Mouse (Mus musculus) heart, embryonic 12.5 days (tissue): Measurements from ENCODE around the gene Dysf. TPM values are rescaled to one million over a fixed set of nuclear protein-coding genes. Genes with fewer than 3 reads are reported as not detected.

ENCODE experiments used
- ATAC-seq: fragments of 200-750 bp; cut with Nextera tagmentation; 2 replicates; pipeline ENCODE4 v1.8.0; 2017; ENCODE audit warnings: moderate TSS enrichment, moderate library complexity; ENCODE audit not compliant: insufficient number of reproducible peaks, low FRiP score
- H3K27ac ChIP-seq: fragments of 300-500 bp; sonication (generic); 2 replicates; pipeline ENCODE4 v1.5.1; 2016; ENCODE audit warnings: mild to moderate bottlenecking, moderate library complexity; ENCODE audit not compliant: poor library complexity, severe bottlenecking
- H3K27me3 ChIP-seq: fragments of 300-500 bp; sonication (generic); replicated peaks from 2 replicates; pipeline ENCODE4 v1.6.1; 2016; ENCODE audit warnings: mild to moderate bottlenecking, moderate library complexity
- H3K36me3 ChIP-seq: fragments of 300-500 bp; sonication (generic); 2 replicates; pipeline ENCODE4 v1.6.1; 2016; ENCODE audit warnings: mild to moderate bottlenecking, moderate library complexity
- H3K4me1 ChIP-seq: fragments of 300-500 bp; sonication (generic); replicated peaks from 2 replicates; pipeline ENCODE4 v1.6.1; 2016; ENCODE audit warnings: mild to moderate bottlenecking
- H3K4me2 ChIP-seq: fragments of 300-500 bp; sonication (generic); 2 replicates; pipeline ENCODE4 v1.6.1; 2016; ENCODE audit warnings: mild to moderate bottlenecking, moderate library complexity
- H3K4me3 ChIP-seq: fragments of 300-500 bp; sonication (generic); 2 replicates; pipeline ENCODE4 v1.5.1; 2016; ENCODE audit warnings: mild to moderate bottlenecking
- H3K9ac ChIP-seq: fragments of 300-500 bp; sonication (generic); 2 replicates; pipeline ENCODE4 v1.6.1; 2016; ENCODE audit warnings: mild to moderate bottlenecking, moderate library complexity
- H3K9me3 ChIP-seq: fragments of 300-500 bp; sonication (generic); replicated peaks from 2 replicates; pipeline ENCODE4 v1.6.1; 2016; ENCODE audit warnings: mild to moderate bottlenecking, moderate library complexity
- WGBS: fragments of 180-500 bp; shearing (Covaris S2); methylation state at CpG from one replicate; pipeline ENCODE4 v1.1.7; 2016; 5-methylcytosine and 5-hydroxymethylcytosine counted together
- polyA plus RNA-seq: library from polyadenylated mRNA; unstranded; fragments of >200 nt; fragmentation: Nextera tagmentation; extraction: Ambion mirVana; gene quantifications from 2 replicates; pipeline ENCODE4 v1.2.1, GENCODE M21; 2016

Gene Dysf
- polyA plus RNA-seq, 1 experiment from 2014 or later = 17.6 TPM

DNA sequence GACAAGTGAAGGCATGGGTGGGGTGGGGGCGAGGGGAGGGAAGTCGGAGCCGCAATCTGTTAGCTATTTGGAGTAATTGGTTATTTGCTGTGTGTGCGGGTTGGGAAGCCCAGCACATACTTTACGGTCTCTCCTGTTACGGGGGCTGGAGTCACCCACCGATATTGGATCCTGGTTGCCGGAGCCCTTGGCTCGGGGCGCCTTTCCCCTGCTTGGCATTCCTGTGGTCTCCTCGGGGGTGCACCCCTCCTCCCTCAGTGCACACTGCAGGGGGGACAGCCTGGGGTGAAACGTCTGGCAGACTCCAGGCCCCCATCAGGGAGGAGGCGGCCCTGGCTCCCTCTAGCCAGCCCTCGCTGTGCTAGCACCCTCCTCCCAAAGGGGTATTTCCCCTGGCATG is 159.2 kb downstream of the Dysf start:
- 0 out of 2 replicates have a peak, but pooled peaks cover 5% of the 10 kb centered on the region for H3K4me1 ChIP-seq
- H3K9ac ChIP-seq = no peak overlapping the region
- WGBS = 73% methylated on average over 14 of the region's 14 CpGs
- H3K9me3 ChIP-seq = no peaks in the 10 kb centered on the region
- no peak overlapping the region for H3K27ac ChIP-seq
- H3K4me2 ChIP-seq = no peak overlapping the region
- H3K36me3 ChIP-seq = peaks cover 26% of the 10 kb centered on the region
- ATAC-seq = no peak
- no peaks in the 10 kb centered on the region for H3K27me3 ChIP-seq
- H3K4me3 ChIP-seq = no peak overlapping the region

GRCm38 (mm10) chr6:84168571-84168970 is 160.2 kb downstream of the Dysf start:
- no peak overlapping the region for H3K27ac ChIP-seq
- H3K4me3 ChIP-seq = no peak overlapping the region
- H3K4me2 ChIP-seq = no peak overlapping the region
- H3K9me3 ChIP-seq = no peaks in the 10 kb centered on the region
- 98% methylated on average over 1 of the region's 1 CpGs for WGBS
- ATAC-seq = no peak
- no peak overlapping the region for H3K9ac ChIP-seq
- no peaks in the 10 kb centered on the region for H3K27me3 ChIP-seq
- 0 out of 2 replicates have a peak, but pooled peaks cover 5% of the 10 kb centered on the region for H3K4me1 ChIP-seq
- H3K36me3 ChIP-seq = peaks cover 29% of the 10 kb centered on the region

- Histone ChIP-seq H3K9me3 (0 out of 2 replicates have a peak, but pooled peaks cover 2% of the 10 kb centered on the region), H3K4me3 (no peak overlapping the region), H3K4me1 (peaks cover 1% of the 10 kb centered on the region; the same call in 1 of the 2 replicates), H3K27me3 (no peaks in the 10 kb centered on the region), H3K4me2 (no peak overlapping the region), H3K36me3 (peaks cover 28% of the 10 kb centered on the region), H3K27ac (no peak overlapping the region), H3K9ac (no peak overlapping the region)
- WGBS = 94% methylated on average over 6 of the region's 6 CpGs
- no peak for ATAC-seq
These were observed 165.2 kb downstream of the Dysf start for GRCm38 (mm10) chr6:84173626-84174025.

DNA sequence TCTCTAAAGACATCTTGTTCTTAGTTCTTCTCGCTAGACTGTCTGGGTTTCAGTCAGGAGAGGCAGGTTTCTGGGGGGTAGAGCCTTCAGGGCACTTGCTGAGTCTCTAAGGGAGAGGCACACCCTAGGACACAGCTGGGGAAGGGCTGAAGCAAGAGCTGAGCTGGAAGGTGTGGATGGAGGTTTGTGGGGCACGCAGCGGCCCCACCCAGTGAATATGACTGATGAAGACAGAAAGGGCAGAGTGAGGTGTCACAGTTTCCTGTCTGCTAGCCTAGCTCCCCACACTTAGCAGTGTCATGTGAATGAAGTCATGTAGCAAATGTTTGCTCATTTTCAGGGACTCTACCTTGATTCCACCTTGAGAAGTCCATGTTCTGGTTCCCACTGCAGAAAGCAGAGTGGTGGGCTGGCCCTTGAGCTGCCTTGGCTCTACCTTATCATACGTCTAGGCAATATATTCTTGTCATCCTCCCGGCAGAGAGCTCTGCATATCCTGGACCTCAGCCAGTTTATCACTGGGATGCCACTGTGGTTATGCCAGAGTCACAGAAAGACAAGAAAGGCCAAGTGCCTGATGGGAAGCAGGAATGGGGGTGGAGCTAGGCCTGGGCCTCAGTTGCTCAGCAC is 170.5 kb downstream of the Dysf start:
- Histone ChIP-seq H3K36me3 (peaks cover 19% of the 10 kb centered on the region), H3K9ac (no peak overlapping the region), H3K4me2 (no peak overlapping the region), H3K4me1 (peaks cover 18% of the 10 kb centered on the region), H3K4me3 (no peak overlapping the region), H3K27ac (0 out of 2 replicates have a peak overlapping the region, but pooled peaks have one; percentile 14), H3K9me3 (0 out of 2 replicates have a peak, but pooled peaks cover 2% of the 10 kb centered on the region), H3K27me3 (no peaks in the 10 kb centered on the region)
- ATAC-seq = no peak
- WGBS = 59% methylated on average over 5 of the region's 5 CpGs

DNA sequence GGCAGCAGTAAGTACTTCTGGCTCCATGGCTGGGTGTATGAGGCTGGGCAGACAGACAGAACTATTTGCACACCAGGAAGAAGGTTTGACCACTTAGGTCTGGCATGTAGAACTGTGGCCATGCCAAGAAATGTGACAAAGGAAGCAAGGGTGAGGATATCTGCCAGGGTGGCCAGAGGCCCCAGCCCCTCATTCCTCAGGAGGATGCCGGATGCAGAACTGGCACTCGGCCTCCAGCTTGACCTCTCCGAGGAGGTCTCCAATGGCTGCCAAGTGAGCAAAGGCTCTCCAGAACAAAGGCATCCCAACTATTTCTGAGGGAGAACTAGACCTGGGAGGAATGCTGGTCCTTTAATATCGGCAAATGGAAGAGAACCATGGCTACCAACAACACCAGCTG is 173.1 kb downstream of the Dysf start:
- WGBS = 21% methylated on average over 4 of the region's 4 CpGs
- Histone ChIP-seq H3K4me3 (no peak overlapping the region), H3K4me1 (peaks cover 24% of the 10 kb centered on the region), H3K27ac (peak overlapping the region; percentile 30; the same call in 1 of the 2 replicates), H3K36me3 (peaks cover 12% of the 10 kb centered on the region), H3K27me3 (no peaks in the 10 kb centered on the region), H3K9me3 (no peaks in the 10 kb centered on the region), H3K9ac (no peak overlapping the region), H3K4me2 (no peak overlapping the region)
- ATAC-seq = 0 out of 2 replicates have a peak, but pooled peaks have one; percentile 15

- no peak overlapping the region for H3K4me2 ChIP-seq
- no peak overlapping the region for H3K4me3 ChIP-seq
- H3K9me3 ChIP-seq = no peaks in the 10 kb centered on the region
- no peak overlapping the region for H3K9ac ChIP-seq
- peaks cover 83% of the 10 kb centered on the region for H3K36me3 ChIP-seq
- H3K4me1 ChIP-seq = peaks cover 9% of the 10 kb centered on the region; the same call in 1 of the 2 replicates
- 59% methylated on average over 6 of the region's 6 CpGs for WGBS
- ATAC-seq = no peak
- H3K27ac ChIP-seq = no peak overlapping the region
- H3K27me3 ChIP-seq = no peaks in the 10 kb centered on the region
These were observed 183.4 kb downstream of the Dysf start for GRCm38 (mm10) chr6:84191656-84192250.

DNA sequence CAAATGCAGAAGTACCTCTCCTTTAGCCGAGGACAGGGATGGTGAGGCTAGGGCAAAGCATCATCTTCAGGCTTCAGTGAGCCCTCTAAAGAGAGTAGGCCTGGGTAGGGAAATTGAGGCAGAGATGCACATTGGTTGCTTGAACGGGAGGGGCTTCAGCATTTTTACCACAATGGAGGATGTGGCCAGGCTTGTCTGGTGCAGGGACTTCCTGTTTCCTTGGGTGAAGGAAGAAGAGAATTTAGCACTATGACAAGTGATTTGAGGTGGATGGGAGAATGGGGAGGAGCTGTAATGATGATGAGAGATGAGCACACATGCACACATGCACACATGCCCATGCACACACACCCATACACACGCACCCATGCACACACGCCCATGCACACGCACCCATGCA is 188.1 kb downstream of the Dysf start:
- WGBS = 85% methylated on average over 5 of the region's 5 CpGs
- no peak overlapping the region for H3K9ac ChIP-seq
- no peak overlapping the region for H3K27ac ChIP-seq
- no peak overlapping the region for H3K4me3 ChIP-seq
- peaks cover 80% of the 10 kb centered on the region for H3K36me3 ChIP-seq
- H3K9me3 ChIP-seq = no peaks in the 10 kb centered on the region
- H3K4me1 ChIP-seq = peaks cover 3% of the 10 kb centered on the region; the same call in 1 of the 2 replicates
- ATAC-seq = no peak
- no peak overlapping the region for H3K4me2 ChIP-seq
- no peaks in the 10 kb centered on the region for H3K27me3 ChIP-seq

DNA sequence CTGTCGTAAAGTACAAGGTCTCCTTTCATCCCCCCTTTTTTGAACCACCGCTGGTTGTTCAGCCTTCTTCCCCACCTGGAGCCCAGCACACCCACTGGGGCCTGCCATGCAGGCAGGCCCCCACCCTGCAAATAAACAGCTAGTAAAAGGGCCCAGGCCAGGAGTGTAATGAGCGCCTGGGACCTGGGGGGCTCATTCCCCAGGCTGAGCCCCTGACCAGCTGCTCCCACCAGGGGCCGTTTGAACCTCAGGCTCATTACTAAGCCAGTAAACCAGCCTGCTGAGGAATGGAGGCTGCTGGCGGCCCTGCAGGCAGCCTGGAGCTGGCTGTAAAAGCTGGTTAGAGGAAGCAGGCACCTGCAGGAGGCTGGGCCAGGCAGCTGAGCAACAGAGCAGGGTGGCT is 189.4 kb downstream of the Dysf start:
- no peak for ATAC-seq
- no peak overlapping the region for H3K27ac ChIP-seq
- H3K9ac ChIP-seq = no peak overlapping the region
- H3K4me1 ChIP-seq = no peaks in the 10 kb centered on the region
- peaks cover 72% of the 10 kb centered on the region for H3K36me3 ChIP-seq
- no peak overlapping the region for H3K4me3 ChIP-seq
- H3K9me3 ChIP-seq = no peaks in the 10 kb centered on the region
- no peaks in the 10 kb centered on the region for H3K27me3 ChIP-seq
- WGBS = 50% methylated on average over 5 of the region's 5 CpGs
- H3K4me2 ChIP-seq = no peak overlapping the region

- no peak for ATAC-seq
- no peaks in the 10 kb centered on the region; the same call in 1 of the 2 replicates for H3K9me3 ChIP-seq
- H3K36me3 ChIP-seq = peaks cover 62% of the 10 kb centered on the region
- no peak overlapping the region for H3K4me3 ChIP-seq
- H3K4me1 ChIP-seq = no peaks in the 10 kb centered on the region
- H3K27ac ChIP-seq = no peak overlapping the region
- H3K4me2 ChIP-seq = no peak overlapping the region
- no peaks in the 10 kb centered on the region for H3K27me3 ChIP-seq
- 80% methylated on average over 8 of the region's 8 CpGs for WGBS
- H3K9ac ChIP-seq = no peak overlapping the region
These were observed 193.5 kb downstream of the Dysf start for GRCm38 (mm10) chr6:84201721-84202490.

- Histone ChIP-seq H3K9ac (no peak overlapping the region), H3K9me3 (no peaks in the 10 kb centered on the region; the same call in 1 of the 2 replicates), H3K4me2 (no peak overlapping the region), H3K36me3 (peaks cover 41% of the 10 kb centered on the region), H3K4me1 (no peaks in the 10 kb centered on the region), H3K27me3 (no peaks in the 10 kb centered on the region), H3K27ac (no peak overlapping the region), H3K4me3 (no peak overlapping the region)
- no peak for ATAC-seq
- 80% methylated on average over 3 of the region's 3 CpGs for WGBS
These were observed 197.2 kb downstream of the Dysf start for GRCm38 (mm10) chr6:84205611-84206010.

- Histone ChIP-seq H3K4me3 (no peak overlapping the region), H3K27ac (no peak overlapping the region), H3K27me3 (no peaks in the 10 kb centered on the region), H3K36me3 (peaks cover 32% of the 10 kb centered on the region), H3K4me2 (no peak overlapping the region), H3K9me3 (no peaks in the 10 kb centered on the region; the same call in 1 of the 2 replicates), H3K4me1 (peaks cover 7% of the 10 kb centered on the region), H3K9ac (no peak overlapping the region)
- WGBS = 79% methylated on average over 4 of the region's 4 CpGs
- ATAC-seq = no peak
These were observed 200.2 kb downstream of the Dysf start for GRCm38 (mm10) chr6:84208589-84208988.
